Mouse (Mus musculus): ENCODE measurements around the gene Pde11a. TPM values are rescaled to one million over a fixed set of nuclear protein-coding genes. Genes with fewer than 3 reads are reported as not detected.

Pde11a gene
- polyA plus RNA-seq, 1 experiment from 2014 or later, result not detected

DNA sequence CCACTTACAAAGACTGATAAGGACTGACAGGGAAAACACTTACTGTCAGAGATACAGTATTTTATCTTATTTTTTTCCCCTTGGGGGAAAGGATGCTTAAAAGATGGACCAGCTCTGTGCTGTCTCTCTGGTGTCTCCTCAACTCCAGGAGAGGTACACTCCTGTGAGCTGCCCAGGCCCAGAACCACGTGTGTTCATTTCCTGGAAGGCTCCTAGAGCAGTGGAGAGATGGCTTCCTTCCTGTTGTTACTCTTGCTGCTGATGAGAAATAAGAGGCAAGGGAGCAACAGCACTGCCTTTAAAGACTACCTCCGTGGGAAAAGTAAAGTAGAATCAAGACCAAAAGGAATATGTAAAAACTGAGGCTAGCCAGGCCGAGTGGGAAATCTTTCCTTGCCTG is 205.6 kb downstream of the Pde11a start:
- H3K36me3 ChIP-seq (ENCODE audit: control insufficient read depth, insufficient read depth, low read length), result no peaks in the 10 kb centered on the region
- H3K9ac ChIP-seq (ENCODE audit: low read length), result no peak overlapping the region
- no peak overlapping the region for H3K4me3 ChIP-seq (ENCODE audit: low read depth, low read length)
- no peaks in the 10 kb centered on the region for H3K9me3 ChIP-seq (ENCODE audit: control insufficient read depth, low read length)
- no peaks in the 10 kb centered on the region for H3K4me1 ChIP-seq (ENCODE audit: control insufficient read depth, insufficient read depth, low read length)
- H3K4me2 ChIP-seq, result no peak overlapping the region
- WGBS, result 79% methylated on average over 3 of the region's 3 CpGs
- H3K27ac ChIP-seq (ENCODE audit: low read depth, low read length), result no peak overlapping the region
- ATAC-seq (ENCODE audit: low FRiP score), result no peak
- H3K27me3 ChIP-seq (ENCODE audit: control insufficient read depth, insufficient read depth, low read length), result no peaks in the 10 kb centered on the region
- DNase-seq (ENCODE audit: low spot score, missing footprints), result no peak

DNA sequence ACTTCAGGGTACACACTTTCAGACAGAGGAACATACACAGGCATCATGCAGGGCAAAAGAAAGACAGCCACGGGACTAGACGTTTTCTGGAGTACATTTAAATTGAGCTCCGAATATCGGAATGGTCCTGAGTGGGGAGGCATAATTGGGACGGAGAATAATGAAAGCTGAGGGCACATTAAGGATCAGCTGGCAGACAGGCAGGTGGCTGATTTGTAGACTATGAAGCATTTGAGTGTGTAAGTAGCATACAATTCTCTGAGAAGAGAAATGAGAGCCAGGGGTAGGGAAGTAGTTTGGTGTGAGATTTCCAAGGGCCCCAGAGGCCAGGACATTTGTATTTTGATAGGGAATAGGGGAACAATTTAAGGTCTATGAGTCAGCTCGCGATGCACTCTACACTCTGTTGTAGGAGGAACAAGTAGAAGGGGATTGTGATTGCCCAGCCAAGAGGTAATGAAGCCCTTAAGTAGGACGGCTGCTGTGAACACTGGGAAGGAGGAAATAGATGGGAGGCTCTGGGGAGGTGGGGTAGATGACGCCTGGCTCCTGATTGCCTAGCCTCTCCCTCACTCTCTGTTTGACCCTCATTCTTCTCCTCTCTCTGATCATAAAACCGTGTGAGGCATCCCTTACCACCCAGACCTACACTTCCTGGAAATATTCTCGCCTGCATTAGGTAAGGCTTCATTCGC is 208.5 kb downstream of the Pde11a start:
- no peak overlapping the region for H3K4me2 ChIP-seq
- DNase-seq (ENCODE audit: low spot score, missing footprints) (no peak), ATAC-seq (ENCODE audit: low FRiP score) (no peak)
- no peaks in the 10 kb centered on the region for H3K9me3 ChIP-seq (ENCODE audit: control insufficient read depth, low read length)
- H3K4me1 ChIP-seq (ENCODE audit: control insufficient read depth, insufficient read depth, low read length), result no peaks in the 10 kb centered on the region
- no peaks in the 10 kb centered on the region for H3K36me3 ChIP-seq (ENCODE audit: control insufficient read depth, insufficient read depth, low read length)
- no peak overlapping the region for H3K4me3 ChIP-seq (ENCODE audit: low read depth, low read length)
- no peak overlapping the region for H3K9ac ChIP-seq (ENCODE audit: low read length)
- 64% methylated on average over 12 of the region's 12 CpGs for WGBS
- H3K27ac ChIP-seq (ENCODE audit: low read depth, low read length), result no peak overlapping the region
- no peaks in the 10 kb centered on the region for H3K27me3 ChIP-seq (ENCODE audit: control insufficient read depth, insufficient read depth, low read length)

DNA sequence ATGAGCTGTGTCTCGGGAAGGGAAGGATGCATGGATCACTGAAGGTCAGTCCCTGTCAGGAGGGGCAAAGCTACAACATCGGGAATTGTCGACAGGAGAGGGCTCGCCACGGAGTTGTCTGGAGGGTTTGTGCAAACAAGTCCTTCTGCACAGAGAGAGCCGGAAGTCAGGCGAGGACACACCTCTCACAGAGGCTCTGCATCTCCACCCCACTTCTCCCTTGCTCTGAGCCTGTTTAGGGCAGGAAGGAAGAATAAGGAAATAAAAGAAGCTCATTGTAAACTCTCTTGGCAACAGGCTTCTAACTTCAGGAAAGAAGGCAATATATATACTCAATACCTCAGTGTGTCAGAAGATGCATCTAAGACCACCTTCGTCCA is 209.5 kb downstream of the Pde11a start:
- Histone ChIP-seq H3K4me1 (ENCODE audit: control insufficient read depth, insufficient read depth, low read length) (no peaks in the 10 kb centered on the region), H3K4me2 (no peak overlapping the region), H3K36me3 (ENCODE audit: control insufficient read depth, insufficient read depth, low read length) (no peaks in the 10 kb centered on the region), H3K9ac (ENCODE audit: low read length) (no peak overlapping the region), H3K27ac (ENCODE audit: low read depth, low read length) (no peak overlapping the region), H3K27me3 (ENCODE audit: control insufficient read depth, insufficient read depth, low read length) (no peaks in the 10 kb centered on the region), H3K4me3 (ENCODE audit: low read depth, low read length) (no peak overlapping the region), H3K9me3 (ENCODE audit: control insufficient read depth, low read length) (no peaks in the 10 kb centered on the region)
- WGBS, result 67% methylated on average over 8 of the region's 8 CpGs
- ATAC-seq (ENCODE audit: low FRiP score) (no peak), DNase-seq (ENCODE audit: low spot score, missing footprints) (no peak)

DNA sequence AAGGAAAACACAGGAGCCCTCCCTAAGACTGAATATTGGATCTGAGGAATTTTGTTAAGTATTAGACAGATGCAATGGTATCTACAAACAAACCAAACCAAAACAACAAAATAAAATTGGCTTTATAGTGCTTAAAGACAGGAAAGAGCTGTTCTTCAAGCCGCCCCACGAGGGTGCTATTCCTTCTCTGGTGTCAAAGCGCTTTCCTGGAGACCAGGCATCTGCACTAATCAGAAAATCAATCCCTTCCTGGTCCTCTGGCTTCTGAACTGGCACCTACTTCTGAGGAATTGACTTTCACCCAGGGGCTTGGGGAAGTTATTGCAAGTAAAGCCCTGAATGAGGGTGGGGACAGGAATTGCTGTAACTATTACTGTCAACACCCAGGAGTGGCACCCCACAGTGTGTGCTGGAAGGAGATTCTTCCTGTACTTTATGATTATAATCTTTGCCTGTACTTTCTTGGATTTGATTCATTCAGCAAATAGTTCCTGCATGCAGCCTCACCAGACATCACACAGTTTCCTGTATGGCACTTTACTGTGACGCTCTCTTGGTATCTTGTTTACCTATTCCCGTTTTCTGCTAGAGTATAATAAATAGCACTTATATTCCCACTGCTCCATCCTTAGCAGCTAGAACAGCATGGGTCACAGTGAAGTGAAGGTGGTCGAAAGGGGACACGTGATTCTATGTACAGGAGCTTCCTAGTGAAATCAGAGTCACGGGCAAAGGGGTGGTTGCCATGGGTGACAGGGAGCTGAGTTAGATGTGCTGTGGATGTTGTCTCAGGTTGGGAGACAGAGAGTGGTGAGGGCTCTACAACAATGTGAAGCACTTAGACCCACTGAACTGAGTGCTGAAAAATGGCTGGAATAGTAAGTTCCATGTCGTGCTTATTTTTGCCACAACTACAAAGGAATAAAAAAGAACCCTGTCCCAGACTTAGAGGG is 210.2 kb downstream of the Pde11a start:
- no peak for ATAC-seq (ENCODE audit: low FRiP score)

DNA sequence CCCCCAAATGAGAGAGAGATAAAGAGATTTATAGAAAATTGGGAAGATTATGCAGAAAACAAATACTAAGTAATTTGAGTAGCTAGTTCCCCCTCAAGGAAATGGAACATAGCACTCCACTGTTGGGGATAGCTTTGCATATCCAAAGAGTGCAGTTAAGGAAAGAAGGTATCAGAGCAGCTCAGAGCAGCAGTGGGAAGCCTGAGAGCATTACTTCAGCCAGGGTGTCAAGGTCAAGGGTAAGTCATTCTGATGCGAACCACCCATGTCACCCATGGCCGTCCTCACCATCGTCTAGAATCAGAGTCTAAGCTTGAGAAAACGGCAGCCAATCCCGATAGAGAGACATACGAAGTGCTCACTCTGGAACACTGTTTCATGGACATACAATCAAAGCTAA is 211.9 kb downstream of the Pde11a start:
- DNase-seq (ENCODE audit: low spot score, missing footprints), result no peak
- 84% methylated on average over 6 of the region's 6 CpGs for WGBS

More for the DNA sequence above, 210.2 kb downstream of the Pde11a start:
- Histone ChIP-seq H3K4me2 (no peak overlapping the region), H3K4me1 (ENCODE audit: control insufficient read depth, insufficient read depth, low read length) (no peaks in the 10 kb centered on the region), H3K9ac (ENCODE audit: low read length) (no peak overlapping the region), H3K27ac (ENCODE audit: low read depth, low read length) (no peak overlapping the region), H3K27me3 (ENCODE audit: control insufficient read depth, insufficient read depth, low read length) (no peaks in the 10 kb centered on the region), H3K4me3 (ENCODE audit: low read depth, low read length) (no peak overlapping the region), H3K9me3 (ENCODE audit: control insufficient read depth, low read length) (no peaks in the 10 kb centered on the region), H3K36me3 (ENCODE audit: control insufficient read depth, insufficient read depth, low read length) (no peaks in the 10 kb centered on the region)
- WGBS, result 62% methylated on average over 9 of the region's 9 CpGs
- DNase-seq (ENCODE audit: low spot score, missing footprints), result no peak

DNA sequence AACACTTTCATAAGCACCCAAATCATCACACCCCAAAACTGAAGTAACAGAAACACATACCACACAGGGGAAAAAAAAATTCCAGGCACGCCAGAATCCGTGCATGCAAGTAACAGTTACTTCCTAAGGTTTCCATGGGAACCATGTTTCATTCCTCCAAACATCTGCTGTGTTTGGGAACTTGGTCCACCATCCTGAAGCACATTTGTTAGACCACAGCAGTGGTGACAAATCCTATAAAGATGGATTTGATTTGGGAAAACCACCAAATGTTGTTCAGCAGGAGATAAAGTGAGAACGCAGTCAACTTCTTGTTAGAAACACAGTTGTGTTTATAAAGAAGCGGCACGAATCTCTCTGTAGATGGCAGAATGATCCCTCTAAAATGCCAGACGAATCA is 213.8 kb downstream of the Pde11a start:
- Histone ChIP-seq H3K4me3 (ENCODE audit: low read depth, low read length) (no peak overlapping the region), H3K4me1 (ENCODE audit: control insufficient read depth, insufficient read depth, low read length) (no peaks in the 10 kb centered on the region), H3K27ac (ENCODE audit: low read depth, low read length) (no peak overlapping the region), H3K9ac (ENCODE audit: low read length) (no peak overlapping the region), H3K27me3 (ENCODE audit: control insufficient read depth, insufficient read depth, low read length) (no peaks in the 10 kb centered on the region), H3K9me3 (ENCODE audit: control insufficient read depth, low read length) (no peaks in the 10 kb centered on the region), H3K36me3 (ENCODE audit: control insufficient read depth, insufficient read depth, low read length) (no peaks in the 10 kb centered on the region), H3K4me2 (no peak overlapping the region)
- ATAC-seq (ENCODE audit: low FRiP score), result no peak
- DNase-seq (ENCODE audit: low spot score, missing footprints), result no peak
- WGBS, result 76% methylated on average over 6 of the region's 6 CpGs

More for the DNA sequence above, 211.9 kb downstream of the Pde11a start:
- no peaks in the 10 kb centered on the region for H3K36me3 ChIP-seq (ENCODE audit: control insufficient read depth, insufficient read depth, low read length)
- no peaks in the 10 kb centered on the region for H3K27me3 ChIP-seq (ENCODE audit: control insufficient read depth, insufficient read depth, low read length)
- no peak overlapping the region for H3K4me3 ChIP-seq (ENCODE audit: low read depth, low read length)
- no peak overlapping the region for H3K27ac ChIP-seq (ENCODE audit: low read depth, low read length)
- no peak overlapping the region for H3K9ac ChIP-seq (ENCODE audit: low read length)
- no peak overlapping the region for H3K4me2 ChIP-seq
- ATAC-seq (ENCODE audit: low FRiP score), result no peak
- H3K9me3 ChIP-seq (ENCODE audit: control insufficient read depth, low read length), result no peaks in the 10 kb centered on the region
- H3K4me1 ChIP-seq (ENCODE audit: control insufficient read depth, insufficient read depth, low read length), result no peaks in the 10 kb centered on the region

DNA sequence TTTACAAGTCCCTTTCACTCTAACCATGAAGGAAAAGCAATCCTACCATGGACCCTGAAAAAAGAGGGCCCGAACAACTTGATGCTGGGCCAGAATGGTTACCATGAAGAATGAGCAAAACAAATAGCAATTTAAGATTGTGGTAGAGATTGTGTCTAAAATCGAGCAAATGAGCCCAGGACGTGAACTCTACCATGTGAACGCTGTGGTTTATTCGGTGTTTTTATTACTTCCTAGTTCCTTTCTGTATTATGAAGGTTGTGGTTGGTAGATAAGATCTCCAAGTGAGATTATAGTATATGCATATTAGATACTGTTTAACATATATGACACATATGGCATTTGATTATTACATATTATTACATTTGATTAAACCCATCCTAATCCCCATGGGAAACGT is 216.4 kb downstream of the Pde11a start:
- Histone ChIP-seq H3K9ac (ENCODE audit: low read length) (no peak overlapping the region), H3K36me3 (ENCODE audit: control insufficient read depth, insufficient read depth, low read length) (no peaks in the 10 kb centered on the region), H3K4me3 (ENCODE audit: low read depth, low read length) (no peak overlapping the region), H3K4me1 (ENCODE audit: control insufficient read depth, insufficient read depth, low read length) (no peaks in the 10 kb centered on the region), H3K4me2 (no peak overlapping the region), H3K27me3 (ENCODE audit: control insufficient read depth, insufficient read depth, low read length) (no peaks in the 10 kb centered on the region), H3K9me3 (ENCODE audit: control insufficient read depth, low read length) (no peaks in the 10 kb centered on the region), H3K27ac (ENCODE audit: low read depth, low read length) (no peak overlapping the region)
- DNase-seq (ENCODE audit: low spot score, missing footprints), result no peak
- no peak for ATAC-seq (ENCODE audit: low FRiP score)
- WGBS, result 89% methylated on average over 6 of the region's 6 CpGs

DNA sequence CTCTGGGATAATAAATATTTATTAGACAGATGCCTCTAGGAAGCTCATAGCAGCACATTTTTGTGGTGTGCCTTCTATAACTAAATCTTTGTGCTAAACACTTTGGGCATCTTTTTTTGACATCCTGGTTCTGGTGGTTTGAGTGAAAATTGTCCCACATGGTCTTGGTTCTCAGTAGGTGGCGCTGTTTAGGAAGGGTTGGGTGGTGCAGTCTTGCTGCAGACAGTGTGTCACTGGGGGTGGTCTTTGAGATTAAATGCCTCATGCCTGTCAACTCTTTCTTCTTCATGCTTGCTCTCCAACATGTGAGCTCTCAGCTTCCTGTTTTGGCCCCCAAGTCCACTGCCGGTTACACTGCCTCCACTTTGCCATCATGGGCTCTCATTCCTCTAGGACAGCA is 218.7 kb downstream of the Pde11a start:
- H3K27me3 ChIP-seq (ENCODE audit: control insufficient read depth, insufficient read depth, low read length), result no peaks in the 10 kb centered on the region
- ATAC-seq (ENCODE audit: low FRiP score) (no peak), DNase-seq (ENCODE audit: low spot score, missing footprints) (peak; percentile 68)
- H3K36me3 ChIP-seq (ENCODE audit: control insufficient read depth, insufficient read depth, low read length), result no peaks in the 10 kb centered on the region
- 58% methylated on average over 2 of the region's 2 CpGs for WGBS
- H3K4me3 ChIP-seq (ENCODE audit: low read depth, low read length), result no peak overlapping the region
- no peak overlapping the region for H3K27ac ChIP-seq (ENCODE audit: low read depth, low read length)
- no peaks in the 10 kb centered on the region for H3K4me1 ChIP-seq (ENCODE audit: control insufficient read depth, insufficient read depth, low read length)
- no peaks in the 10 kb centered on the region for H3K9me3 ChIP-seq (ENCODE audit: control insufficient read depth, low read length)
- H3K9ac ChIP-seq (ENCODE audit: low read length), result no peak overlapping the region
- no peak overlapping the region for H3K4me2 ChIP-seq

DNA sequence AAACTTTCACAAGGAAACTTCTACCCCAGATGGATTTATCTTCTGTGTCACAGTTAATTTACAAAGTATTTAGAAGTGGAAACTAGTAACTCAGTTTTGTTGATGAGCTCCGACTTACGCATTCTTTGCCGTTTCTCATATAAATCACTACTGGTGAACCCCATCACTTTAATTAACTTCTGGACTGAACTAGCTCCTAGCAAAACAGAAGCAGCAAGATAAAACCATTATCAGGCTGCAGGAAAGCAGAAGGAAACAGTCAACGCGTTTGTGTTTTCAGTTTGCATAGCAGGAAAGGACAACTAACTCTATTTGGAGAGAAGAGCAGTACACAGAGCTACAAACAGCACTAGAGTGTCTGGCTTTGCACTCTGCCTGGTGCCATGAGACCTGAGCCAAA is 220.1 kb downstream of the Pde11a start:
- H3K4me1 ChIP-seq (ENCODE audit: control insufficient read depth, insufficient read depth, low read length), result no peaks in the 10 kb centered on the region
- 80% methylated on average over 5 of the region's 5 CpGs for WGBS
- DNase-seq (ENCODE audit: low spot score, missing footprints) (no peak), ATAC-seq (ENCODE audit: low FRiP score) (no peak)
- no peak overlapping the region for H3K4me3 ChIP-seq (ENCODE audit: low read depth, low read length)
- no peak overlapping the region for H3K4me2 ChIP-seq
- no peak overlapping the region for H3K9ac ChIP-seq (ENCODE audit: low read length)
- H3K27me3 ChIP-seq (ENCODE audit: control insufficient read depth, insufficient read depth, low read length), result no peaks in the 10 kb centered on the region
- H3K36me3 ChIP-seq (ENCODE audit: control insufficient read depth, insufficient read depth, low read length), result no peaks in the 10 kb centered on the region
- H3K9me3 ChIP-seq (ENCODE audit: control insufficient read depth, low read length), result no peaks in the 10 kb centered on the region
- no peak overlapping the region for H3K27ac ChIP-seq (ENCODE audit: low read depth, low read length)

Measured in midbrain, embryonic 11.5 days (tissue).